Mouse (Mus musculus) thymus, postnatal 14 days (tissue): Measurements from ENCODE around the gene Rtn3.

Experiments used
- DNase-seq: peaks from one replicate; pipeline ENCODE4 v3.0.0; 2021

Rtn3 gene

GRCm38 (mm10) chr19:7484076-7484475, 995 bp upstream of the Rtn3 start:
- no peak for DNase-seq

DNA sequence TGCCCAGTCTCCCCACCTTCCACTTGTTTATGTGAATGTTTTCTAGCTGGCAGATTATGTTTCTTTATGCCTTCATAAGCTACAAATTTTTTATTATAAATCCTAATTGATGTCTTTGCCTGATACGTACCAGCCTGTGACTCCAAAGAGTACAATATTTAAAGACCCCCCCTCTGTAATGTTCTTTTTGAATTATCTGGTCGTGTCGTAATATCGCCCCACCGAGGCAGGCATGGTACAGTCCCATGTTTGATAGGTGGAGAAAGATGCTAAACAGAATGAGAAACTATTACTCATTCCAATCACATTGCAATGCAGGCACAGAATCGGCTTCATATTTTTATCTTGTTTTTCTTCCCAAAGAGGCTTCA, 416 bp upstream of the Rtn3 start:
- peak; percentile 60 for DNase-seq

GRCm38 (mm10) chr19:7482266-7482598, 849 bp downstream of the Rtn3 start:
- DNase-seq = no peak

DNA sequence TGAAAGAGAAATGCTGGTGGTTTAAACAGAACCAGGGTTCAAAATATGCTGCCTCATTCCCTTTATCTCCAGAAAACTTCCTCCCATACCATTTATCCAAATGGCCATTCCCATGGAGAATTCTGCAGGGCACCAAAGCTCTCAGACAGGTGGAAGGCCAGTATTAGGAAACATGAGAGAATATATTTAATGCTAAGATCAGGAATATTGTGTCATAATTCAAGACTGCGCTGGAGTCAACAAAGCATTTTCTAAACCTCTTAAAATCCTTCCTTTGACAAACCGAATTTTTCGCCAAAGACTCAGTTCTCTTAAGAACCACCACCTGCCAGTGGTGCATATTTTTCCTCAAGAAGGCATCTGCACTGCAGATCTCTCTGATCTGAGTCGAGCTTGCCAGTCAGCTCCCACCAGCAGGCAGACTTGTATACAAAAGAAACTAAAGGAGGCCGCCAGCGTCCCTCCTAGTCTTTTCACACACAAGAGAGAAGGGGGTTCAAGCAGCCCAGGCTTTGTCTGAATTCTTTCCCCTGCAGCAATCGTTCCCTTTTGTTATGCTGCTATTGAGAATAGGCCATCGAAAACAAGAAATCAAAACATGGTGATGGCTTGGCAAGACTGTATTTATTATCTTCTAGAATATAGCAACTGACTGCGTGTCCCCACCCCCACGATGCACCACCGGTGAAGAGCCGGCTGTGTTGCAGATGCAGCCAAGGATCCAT, 1.4 kb downstream of the Rtn3 start:
- DNase-seq = peak; percentile 75

DNA sequence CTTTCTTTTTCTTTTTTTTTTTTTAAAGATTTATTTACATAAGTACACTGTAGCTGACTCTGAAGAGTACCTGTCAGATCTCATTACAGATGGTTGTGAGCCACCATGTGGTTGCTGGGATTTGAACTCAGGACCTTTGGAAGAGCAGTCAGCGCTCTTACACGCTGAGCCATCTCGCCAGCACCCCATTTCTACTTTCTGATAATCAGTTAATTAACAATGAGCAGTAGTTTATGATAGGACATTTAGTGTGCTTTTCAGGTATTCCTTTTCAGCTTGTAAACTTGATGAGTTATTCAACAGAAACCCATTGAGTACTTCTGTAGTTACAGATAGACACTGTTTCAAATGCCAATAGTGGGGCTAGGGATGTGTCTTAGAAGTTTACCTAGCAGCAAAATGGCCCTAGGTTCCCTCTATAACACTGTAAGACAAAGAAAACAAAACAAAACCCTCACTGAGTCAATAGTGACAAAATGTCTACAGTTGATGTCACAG, 3.3 kb downstream of the Rtn3 start:
- no peak for DNase-seq

- DNase-seq = peak; percentile 21
Observed at GRCm38 (mm10) chr19:7470643-7471042, 12.4 kb downstream of the Rtn3 start.

DNA sequence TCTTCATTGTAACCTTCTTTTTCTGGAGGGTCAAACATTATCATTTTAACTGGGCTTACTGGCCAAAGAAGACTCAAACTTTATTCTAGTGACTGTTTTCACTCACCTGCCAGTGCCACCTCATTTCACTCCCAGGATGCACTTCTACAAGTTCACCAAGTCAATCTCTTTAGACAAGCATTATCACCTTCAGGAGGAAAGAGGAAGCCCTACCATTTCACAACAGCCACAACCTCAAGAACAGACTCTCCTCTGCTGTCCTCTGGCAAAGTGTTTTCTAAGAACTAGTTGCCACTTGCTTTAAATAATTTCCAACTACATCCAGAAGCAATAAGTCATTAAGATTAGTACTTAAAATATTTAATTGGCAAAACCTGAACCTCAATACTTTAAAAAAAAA, 15.2 kb downstream of the Rtn3 start:
- no peak for DNase-seq

DNA sequence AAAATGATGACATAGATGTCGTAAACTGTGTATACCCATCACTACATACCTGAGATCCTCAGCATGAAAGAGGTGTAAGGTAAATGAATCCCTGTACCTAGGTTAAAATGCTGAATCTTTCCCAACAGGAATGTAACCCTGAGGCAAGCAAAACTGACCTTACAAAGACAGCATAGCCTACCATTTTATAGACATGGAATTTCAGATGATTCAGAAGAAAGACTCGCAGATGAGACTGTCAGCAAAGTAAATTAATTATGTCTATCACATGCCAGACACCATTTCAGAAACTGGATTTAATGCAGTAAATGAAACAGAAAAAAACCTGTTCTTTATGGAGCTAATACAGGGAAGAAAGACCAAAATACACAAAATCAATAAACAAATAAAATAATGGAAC, 23.7 kb downstream of the Rtn3 start:
- no peak for DNase-seq

GRCm38 (mm10) chr19:7458901-7459300, 24.2 kb downstream of the Rtn3 start:
- DNase-seq = no peak

DNA sequence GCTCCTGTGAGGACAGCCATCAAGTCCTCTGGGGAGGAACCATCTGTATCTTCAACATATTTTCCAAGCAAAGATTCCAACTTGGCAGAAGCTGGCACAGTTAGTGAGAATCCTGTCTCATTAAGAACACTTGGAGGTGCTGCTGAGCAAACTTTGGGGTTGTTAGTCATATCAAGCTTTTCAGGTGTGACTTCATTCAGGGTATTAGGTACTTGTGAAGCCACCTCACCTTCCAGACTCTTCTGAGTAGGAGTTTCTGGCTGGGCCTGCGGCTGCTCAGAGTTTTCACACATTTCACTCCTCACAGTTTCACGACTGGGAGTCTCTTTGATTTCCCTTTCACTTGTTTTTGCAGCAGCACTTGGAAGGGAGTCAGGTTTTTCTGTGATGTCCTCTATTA, 26.3 kb downstream of the Rtn3 start:
- no peak for DNase-seq

DNA sequence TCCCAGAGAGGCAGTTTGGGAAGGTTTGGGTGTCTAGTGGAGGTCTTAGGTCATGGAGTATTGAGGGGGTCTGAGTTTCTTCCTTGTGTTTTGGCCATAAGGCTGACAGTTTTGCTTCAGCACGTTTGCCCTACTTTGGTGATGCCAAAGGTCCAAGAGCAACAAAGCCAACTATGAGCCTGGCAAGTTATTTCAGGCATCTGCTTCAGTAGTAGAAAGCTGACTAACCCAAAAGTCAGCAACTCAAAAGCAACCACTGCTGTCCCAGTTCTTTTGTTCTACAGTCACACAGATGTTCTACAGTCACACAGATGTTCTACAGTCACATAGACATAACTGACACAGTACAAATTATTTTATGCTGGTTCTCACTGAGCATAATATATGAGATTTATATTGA, 37.5 kb downstream of the Rtn3 start:
- peak; percentile 44 for DNase-seq

GRCm38 (mm10) chr19:7445105-7445504, 38.0 kb downstream of the Rtn3 start:
- no peak for DNase-seq

DNA sequence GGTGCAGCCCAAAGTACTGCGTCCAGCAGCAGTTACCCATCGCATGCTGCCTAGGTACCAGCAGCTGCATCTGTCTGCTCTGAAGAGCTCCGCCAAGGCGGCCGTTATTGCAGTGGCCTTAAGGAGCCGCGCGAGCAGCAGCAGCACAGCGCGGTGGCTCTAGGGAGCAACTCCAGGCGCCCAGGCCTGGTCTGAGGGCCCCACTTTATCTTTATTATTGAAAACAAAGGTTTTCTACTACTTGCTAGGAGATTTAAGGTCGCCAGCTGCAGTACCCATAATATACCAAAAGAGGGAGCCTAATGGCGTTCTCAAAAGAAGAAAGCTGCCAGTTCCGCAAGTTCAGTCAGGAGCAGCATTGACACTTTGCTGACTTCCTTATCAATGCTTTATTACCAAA, 41.6 kb downstream of the Rtn3 start:
- DNase-seq = peak; percentile 77

- no peak for DNase-seq
Observed at GRCm38 (mm10) chr19:7438295-7438694, 44.8 kb downstream of the Rtn3 start.

DNA sequence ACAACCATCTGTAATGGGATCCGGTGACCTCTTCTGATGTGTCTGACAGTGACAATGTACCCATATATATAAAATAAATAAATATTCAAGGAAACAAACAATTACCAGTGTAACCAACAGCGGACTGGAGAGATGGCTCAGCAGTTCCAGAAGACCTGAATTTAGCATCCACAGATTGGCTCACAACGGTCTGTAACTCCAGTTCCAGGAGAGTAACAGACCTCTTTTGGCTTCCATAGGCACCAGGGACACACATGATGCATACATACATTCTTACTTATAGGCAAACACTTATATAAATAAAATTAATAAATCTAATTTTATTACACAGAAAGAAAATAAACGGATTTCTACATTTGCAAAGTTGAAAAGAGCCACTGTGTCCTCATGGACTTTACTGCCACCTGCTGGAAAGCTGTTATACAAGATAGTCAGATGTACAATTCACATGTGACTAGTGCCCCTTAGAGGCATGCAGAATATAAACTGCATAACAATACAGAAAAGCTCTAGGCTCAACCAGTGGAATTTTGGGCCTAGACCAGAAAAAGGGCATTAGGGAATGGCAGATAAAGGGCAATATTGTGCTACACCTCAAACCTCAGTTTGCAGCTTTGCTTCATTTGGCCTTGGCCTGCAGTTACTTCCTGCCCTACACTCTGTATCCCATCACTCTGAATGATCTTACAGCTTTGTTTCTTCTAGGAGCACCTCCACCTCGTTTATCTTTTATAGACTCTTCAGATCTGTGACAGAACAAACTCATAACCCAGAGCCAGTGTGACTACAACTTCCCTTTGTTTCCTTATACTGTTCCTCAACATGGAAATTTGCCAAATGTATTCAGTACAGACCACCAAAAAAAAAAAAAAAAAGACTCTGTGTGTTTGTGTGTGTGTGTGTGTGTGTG, 46.8 kb downstream of the Rtn3 start:
- peak; percentile 71 for DNase-seq

DNA sequence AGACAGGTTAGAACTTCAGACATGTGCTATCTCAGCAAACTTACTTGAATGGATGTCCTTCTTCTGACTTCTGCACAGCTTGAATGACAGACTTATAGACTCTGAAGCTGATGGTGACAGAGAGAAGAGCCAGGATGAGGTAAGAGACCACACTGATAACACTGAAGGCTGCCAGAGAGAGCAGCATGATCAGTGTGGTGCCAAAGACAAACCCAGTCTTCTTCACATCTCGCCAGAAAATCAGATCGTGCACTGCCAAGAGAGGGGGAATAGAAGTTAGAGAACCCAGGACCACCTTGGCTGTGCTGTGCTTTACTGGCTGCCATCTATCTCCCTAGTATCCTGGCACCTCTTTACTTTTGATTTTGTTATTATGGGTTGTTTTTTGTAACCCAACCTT, 48.2 kb downstream of the Rtn3 start:
- no peak for DNase-seq

GRCm38 (mm10) chr19:7425398-7425775, 57.7 kb downstream of the Rtn3 start:
- no peak for DNase-seq

- no peak for DNase-seq
Observed at GRCm38 (mm10) chr19:7424590-7425397, 58.3 kb downstream of the Rtn3 start.

DNA sequence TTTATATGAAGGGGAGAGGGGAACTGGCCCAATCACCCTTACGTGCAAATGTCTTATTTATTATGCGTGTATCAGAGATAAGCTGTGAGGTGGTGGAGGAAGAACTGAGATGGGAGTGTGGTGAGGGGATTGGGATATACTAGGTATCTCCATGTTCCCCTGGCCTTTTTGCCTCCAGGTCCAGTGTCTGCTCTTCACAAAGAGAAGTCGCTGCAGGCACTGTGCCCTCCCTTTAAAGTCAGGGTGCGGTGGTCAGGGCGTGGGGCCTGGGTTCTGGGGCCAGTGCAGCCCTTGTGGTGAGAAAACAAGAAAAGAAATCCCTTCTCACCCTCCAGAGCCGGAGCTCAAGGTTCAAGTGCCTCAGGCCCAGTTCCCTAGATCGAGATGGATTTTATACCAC, 59.0 kb downstream of the Rtn3 start:
- DNase-seq = no peak

GRCm38 (mm10) chr19:7423656-7424030, 59.4 kb downstream of the Rtn3 start:
- DNase-seq = no peak

- DNase-seq = no peak
Observed at GRCm38 (mm10) chr19:7423028-7423655, 59.9 kb downstream of the Rtn3 start.

DNA sequence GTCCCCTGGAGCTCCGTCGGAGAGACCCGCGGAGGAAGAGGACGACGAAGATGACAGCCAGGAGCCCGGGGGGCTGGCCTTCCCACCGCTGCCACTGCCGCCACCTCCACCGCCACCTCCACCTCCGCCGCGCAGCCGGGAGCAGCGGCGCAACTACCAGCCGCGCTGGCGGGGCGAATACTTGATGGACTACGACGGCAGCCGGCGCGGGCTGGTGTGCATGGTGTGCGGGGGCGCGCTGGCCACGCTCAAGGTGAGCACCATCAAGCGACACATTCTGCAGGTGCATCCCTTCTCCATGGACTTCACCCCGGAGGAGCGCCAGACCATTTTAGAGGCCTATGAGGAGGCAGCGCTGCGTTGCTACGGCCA, 60.4 kb downstream of the Rtn3 start:
- DNase-seq = no peak
